Mouse (Mus musculus) left cerebral cortex, adult 8-10 months (tissue): ENCODE results near the gene Camk1d. TPM values are rescaled to one million over a fixed set of nuclear protein-coding genes. Genes with fewer than 3 reads are reported as not detected.
"Not testable (repeated sequence)": the region's sequence is repeated elsewhere in the genome, so short reads cannot be mapped to it uniquely, and the experiment has no call there.

Experiments used
- DNase-seq, 2 experiments: peaks; one replicate each; pipeline ENCODE4 v3.0.0; 2022; ENCODE audit warnings: low spot score in 2 of 2
- total RNA-seq, 4 experiments: library from RNA; stranded (reverse); gene quantifications; 2 replicates each; pipeline ENCODE4 v1.2.4; 2022

Camk1d gene
- total RNA-seq, 4 experiments from 2014 or later = 110 to 134 (median 127) TPM

DNA sequence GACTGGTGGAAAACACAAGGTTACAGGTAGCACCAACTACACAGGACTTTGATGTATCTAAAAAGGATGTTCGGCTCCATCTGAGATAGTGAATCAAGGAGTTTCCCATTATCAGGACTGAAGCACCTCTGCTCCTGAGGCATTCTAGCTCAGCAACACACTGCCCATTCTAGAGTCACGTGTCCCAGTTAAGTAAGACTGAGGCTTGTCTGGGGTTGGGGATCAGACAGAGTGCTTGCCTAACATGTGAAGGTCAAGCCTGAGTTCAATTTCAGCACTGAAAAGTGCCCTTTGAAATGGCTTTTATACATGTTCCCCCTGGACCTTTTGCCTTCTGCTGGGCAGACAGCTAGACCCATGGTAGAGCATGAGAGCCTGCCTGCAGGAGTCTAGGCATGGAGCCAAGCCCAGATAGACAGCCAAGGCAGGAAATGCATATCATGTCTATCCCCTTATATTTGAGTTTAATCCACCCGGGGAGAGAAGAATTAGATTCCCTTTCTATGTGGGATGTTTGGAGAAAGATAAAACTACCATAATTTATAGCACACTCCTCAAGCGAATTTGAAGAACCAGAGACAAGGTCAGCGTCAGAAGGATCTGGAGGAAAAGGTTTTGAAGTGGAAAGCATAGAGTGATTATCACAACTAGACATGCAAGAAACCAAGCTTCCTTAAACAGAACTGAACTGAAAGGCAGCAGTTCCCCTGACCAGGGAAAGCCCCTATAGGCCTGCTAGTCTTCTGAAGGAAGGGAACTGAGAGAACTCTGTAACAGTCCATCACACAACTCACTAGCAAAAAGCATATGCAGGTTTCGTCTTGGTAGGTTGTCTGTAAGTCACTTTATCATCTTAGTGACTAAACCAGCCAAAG is 296.9 kb downstream of the Camk1d start:
- no peak for DNase-seq

DNA sequence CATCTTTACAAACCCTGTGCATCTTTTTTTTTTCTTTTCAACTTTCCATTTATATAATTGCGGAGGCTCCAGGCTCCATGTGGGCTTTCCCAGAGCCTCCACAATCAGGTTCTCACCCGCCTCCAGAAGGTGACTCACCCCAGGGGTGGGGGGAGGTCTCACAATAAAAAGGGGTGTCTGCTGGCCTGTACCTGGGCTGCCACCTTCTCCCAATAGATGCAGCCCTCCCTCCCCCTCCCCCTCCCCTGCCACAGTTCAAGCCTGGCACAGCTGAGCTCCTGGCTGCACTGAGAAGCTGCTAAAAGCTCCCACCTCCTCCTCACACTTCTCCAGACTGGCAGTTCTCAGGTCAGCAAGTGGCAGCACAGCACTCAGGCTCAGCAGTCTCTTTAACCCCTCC is 302.5 kb downstream of the Camk1d start:
- peak; percentile 39 to 86 for DNase-seq

GRCm38 (mm10) chr2:5403850-5404249 is 310.5 kb downstream of the Camk1d start:
- no peak for DNase-seq

DNA sequence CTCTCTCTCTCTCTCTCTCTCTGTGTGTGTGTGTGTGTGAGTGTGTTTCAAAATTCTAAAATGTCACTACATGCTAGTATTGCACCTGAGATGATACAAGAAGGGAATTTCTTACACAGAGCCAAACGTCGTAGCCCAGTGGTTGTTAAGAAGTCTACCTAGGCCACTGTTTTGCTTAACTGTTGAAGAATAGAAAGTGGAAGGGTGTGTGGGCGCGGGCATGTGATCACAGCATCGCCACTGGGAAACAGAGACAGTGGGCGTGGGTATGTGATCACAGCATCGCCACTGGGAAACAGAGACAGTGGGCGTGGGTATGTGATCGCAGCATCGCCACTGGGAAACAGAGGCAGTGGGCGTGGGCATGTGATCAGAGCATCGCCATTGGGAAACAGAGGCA is 312.3 kb downstream of the Camk1d start:
- DNase-seq = no peak

DNA sequence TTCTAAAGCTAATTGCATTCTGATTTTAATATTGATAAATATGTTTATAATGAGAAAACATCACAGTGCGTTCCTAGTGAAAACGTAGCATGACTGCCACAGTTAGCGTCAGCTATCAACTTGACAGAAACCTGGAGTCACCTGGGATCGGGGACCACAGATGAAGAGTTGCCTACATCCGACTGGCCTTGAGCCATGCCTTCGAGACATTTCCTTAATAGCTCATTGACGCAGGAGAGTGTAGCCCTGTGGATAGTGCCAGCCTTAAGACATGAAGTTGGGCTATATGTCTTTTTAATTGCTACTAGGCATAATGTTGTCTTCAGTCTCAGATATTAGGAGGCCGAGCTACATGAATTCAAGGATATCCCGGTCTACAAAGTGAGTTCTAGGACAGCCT is 315.8 kb downstream of the Camk1d start:
- no peak for DNase-seq

- no peak for DNase-seq
Observed at GRCm38 (mm10) chr2:5398043-5398442, 316.3 kb downstream of the Camk1d start.

DNA sequence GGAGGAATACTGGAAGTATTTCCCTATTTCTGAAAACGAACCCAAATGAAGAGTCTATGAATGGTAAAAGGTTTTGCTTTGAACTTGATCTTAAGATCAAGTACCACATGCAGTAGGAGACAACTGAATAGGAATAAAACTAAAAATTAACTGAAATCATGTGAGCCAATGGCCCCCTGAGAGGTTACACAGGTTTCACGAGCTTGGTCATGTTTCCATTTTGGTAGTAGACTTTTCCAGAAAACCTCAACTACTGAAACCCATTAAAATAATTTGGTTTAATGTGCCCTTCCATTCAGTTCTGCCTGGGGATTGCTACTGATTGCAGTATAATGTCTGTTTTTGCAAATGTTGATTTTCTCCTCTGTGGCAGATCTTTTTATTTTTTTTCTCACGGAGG is 316.8 kb downstream of the Camk1d start:
- no peak for DNase-seq

DNA sequence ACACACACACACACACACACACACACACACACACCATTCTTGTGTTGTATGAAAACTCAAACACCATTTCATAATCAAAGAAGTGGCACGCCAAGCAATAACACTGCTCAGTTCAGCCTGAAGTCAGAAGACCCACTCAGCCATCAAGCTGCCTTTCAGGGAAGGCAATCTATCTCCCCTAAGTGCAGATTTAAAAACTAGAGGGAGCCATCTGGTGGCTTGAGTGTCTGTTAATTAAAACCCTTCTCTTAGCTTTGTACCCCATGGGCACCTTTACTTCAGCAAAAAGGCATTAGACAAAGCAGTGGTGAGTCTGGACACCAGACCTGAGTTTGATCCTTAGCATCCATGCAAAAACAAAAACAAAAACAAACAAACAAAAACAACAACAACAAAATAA is 317.9 kb downstream of the Camk1d start:
- no peak for DNase-seq

- no peak for DNase-seq
Observed at GRCm38 (mm10) chr2:5395873-5396272, 318.4 kb downstream of the Camk1d start.

DNA sequence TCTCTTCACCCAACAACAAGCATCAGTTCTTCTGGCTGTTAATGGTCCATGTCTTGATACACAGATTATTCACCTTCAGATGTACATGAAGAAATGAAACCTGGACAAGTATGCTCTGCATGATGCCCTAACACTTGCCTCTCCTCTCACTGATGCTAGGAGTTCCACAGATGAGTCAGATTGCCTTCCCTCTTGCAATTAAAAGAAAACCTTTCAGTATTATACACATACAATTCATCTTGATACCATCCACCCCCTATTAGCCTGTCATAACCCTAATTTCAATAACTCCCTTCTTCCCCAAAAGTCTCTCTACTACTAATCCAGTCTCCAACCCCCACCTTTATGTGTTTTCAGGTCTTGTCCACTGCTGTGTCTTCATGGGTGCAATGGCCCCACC is 321.4 kb downstream of the Camk1d start:
- DNase-seq = no peak

DNA sequence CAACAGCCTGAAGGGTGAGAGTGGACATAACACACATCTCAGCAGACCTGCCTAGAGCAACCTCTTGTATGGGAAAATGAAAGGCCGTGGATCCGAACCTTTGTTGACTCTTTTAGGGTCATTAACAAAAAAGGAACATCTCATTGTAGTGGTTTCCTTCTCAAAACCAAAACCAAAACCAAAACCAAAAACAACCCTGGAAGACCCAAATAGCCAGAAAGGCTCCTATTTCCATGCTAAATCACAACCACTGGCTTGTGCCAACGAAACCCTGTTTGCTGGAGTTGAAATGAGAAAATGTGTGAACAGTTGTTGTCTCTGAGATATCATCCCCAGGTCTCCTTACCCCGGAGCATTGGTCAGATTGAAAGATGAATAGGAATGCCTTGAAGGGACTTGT is 321.8 kb downstream of the Camk1d start:
- DNase-seq = no peak

- no peak for DNase-seq
Observed at GRCm38 (mm10) chr2:5388381-5388780, 325.9 kb downstream of the Camk1d start.

DNA sequence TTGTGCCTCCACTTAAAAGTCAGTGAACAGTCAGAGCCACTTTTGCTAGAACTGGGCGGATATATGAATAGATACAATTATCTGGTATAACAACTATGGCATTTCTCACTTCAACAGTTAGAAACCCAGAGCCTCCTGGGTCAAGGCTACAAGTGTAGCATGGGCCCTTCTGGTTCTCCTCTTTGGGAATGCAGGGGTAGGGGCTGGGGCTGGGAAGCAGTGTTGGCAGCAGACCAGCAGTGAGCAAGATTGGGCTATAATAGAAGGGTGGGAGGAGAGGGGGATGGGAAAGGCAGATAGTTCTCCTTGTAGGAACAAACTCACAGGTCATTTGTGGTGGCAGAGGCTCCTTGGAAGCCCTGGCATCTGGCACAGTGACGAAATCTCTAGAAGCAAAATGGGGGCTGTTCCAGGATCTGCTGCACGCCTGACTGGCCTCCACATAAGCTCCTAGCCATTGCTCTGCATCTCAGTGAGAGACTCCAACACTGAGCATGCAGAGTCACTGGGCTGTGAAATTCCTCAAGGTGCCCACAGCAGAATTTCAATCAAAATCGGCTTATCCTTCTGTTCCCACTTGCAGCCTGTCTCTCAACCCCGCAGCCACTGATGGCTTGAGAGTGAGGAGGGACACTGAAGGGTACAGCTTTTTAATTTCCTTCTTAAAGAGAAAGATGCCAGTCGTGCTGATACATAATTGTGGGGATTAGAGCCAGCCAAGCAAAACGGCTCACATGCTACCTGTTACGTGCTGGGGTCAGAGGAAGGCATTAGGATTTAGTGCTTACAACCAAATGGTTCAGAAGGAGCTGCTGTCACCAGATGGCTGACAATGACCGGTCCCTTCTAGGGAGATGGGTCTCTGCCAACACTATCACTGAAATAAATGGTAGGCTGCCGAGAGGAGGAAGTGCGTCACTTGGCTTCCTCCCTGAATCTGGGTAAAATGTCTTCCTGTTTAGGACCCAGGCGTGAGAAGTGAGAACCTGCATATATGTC is 332.3 kb downstream of the Camk1d start:
- no peak for DNase-seq

DNA sequence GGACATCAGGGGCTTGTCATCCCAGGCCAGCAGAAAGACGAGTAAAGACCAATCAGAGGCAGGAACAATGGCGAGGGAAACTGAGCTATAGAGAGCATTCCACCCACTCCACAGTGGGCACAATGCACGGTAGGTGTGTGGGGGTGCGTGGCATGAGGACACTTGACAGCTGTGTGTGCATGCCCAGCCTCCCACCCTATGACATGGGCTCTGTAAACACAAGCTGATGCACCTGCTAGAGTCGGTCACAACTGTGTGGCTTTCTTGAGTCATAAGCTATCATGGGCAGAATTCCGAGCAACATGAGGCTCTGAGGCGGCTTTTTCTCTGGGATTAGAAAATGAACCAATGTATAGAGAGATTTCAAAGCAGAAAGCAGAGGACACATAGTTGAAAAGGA is 333.3 kb downstream of the Camk1d start:
- peak in 1 of 2 experiments; percentile 58 for DNase-seq

GRCm38 (mm10) chr2:5378922-5379321 is 335.4 kb downstream of the Camk1d start:
- not testable (repeated sequence) for DNase-seq

DNA sequence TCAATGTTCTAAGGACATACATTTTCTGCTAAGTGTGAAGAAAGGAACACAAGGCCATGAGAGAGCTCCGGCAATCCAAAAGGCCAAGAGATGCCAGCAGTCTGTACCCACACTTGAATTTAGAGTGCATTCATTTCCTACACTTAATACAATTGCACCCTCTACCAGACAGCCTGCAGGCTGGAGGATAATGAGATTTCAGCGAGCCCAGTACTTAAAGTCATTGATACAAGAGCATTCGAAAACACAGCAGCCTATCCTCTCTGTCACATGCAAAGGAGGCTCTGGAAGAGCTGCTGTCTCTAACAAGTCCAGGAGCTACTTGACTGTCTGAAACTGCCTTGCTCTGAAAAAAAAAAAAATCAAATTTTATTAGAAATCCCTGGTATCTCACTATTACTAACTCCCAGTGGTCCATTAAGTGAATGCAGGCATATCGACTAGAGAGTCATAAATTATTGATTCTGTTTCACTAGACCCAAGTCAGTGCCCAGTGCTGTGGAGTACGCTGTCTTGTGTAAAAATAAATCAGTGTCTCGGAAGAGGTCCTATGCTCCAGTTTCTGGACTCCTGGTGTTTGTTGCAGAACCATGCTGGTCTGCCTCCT is 336.1 kb downstream of the Camk1d start:
- no peak for DNase-seq

- no peak for DNase-seq
Observed at GRCm38 (mm10) chr2:5372886-5373429, 341.4 kb downstream of the Camk1d start.

- DNase-seq = no peak
Observed at GRCm38 (mm10) chr2:5371316-5371715, 343.0 kb downstream of the Camk1d start.

DNA sequence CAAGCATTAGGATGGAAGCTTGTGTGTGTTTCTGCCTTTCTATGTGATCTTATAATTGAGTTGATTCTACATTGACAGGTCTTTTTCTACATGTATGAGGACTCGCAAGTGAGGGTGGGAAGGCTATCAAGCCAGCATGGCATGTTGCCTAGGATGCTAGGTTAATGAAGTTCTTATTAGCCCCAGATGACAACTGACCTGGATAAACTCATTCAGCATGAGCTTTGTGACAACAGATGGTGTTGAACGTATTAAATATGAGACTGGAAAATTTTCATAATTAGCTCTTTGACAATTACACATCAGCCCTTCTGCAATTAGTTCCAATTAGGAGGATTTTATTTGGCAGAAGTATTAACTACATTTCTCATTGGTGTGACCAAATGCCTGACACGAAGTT is 343.7 kb downstream of the Camk1d start:
- DNase-seq = no peak

DNA sequence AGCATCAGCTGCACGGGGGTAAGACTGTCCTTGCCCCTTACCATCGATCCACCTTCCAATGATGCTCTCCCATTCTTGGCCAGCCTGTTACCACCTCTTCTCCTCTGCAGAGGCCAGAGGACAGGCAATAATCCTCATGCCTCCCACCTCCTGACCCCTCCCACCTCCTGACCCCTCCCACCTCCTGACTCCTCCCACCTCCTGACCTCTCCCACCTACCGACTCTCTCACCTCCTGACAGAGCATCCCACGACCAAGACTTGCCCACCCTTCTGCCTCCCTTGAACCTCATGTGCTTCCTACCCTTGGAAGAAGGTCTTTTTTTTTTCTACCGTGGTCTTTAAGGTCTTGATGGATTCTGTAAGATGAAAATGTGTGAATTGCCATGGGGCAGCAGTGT is 350.5 kb downstream of the Camk1d start:
- no peak for DNase-seq

GRCm38 (mm10) chr2:5358049-5358448 is 356.3 kb downstream of the Camk1d start:
- peak in 1 of 2 experiments; percentile 38 for DNase-seq
